Mouse (Mus musculus) E14TG2a.4 (cell line): ENCODE measurements around the gene Acot7.

Experiments
- CTCF ChIP-seq: conservative IDR thresholded peaks from 2 replicates; pipeline ENCODE4 v1.5.1; 2014; ENCODE audit warnings: low read length
- NANOG ChIP-seq: IDR thresholded peaks from 2 replicates; pipeline ENCODE4 v1.6.1; 2014; ENCODE audit warnings: borderline replicate concordance, low read length, mixed read lengths
- POU5F1 ChIP-seq: IDR thresholded peaks from 2 replicates; pipeline ENCODE4 v1.6.1; 2014; ENCODE audit warnings: low read length, borderline replicate concordance

DNA sequence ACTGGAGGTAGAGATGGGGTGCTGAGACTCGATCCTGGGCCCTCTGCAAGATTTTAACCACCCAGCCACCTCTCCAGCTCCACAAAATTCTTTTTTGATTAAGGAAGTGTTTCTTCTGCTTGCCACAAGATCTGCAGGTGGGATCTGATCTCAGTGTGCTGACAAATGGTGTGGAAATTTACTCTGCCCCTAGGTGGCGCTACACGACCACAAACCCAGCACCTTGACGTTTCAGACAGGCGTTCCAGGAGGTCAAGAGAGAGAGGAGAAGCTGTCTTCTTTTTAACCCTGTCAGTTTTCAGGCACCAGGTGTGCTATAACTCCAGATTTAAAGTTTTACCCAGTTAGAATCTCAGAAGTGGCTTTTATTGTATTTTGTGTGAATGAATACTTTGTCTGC lies 4.9 kb upstream of the Acot7 start:
- peak; percentile 66 for TF ChIP-seq CTCF
- no peak for TF ChIP-seq NANOG
- no peak for TF ChIP-seq POU5F1
